Mouse (Mus musculus): ENCODE results near the gene 5730455P16Rik.
"Not testable (repeated sequence)": the region's sequence is repeated elsewhere in the genome, so short reads cannot be mapped to it uniquely, and the experiment has no call there.

5730455P16Rik gene

GRCm38 (mm10) chr11:80378452-80379068 is 726 bp upstream of the 5730455P16Rik start:
- not testable (repeated sequence) for DNase-seq

- no peak for DNase-seq
Measured at GRCm38 (mm10) chr11:80376651-80377050, 1.2 kb downstream of the 5730455P16Rik start.

GRCm38 (mm10) chr11:80368949-80369348 is 8.9 kb downstream of the 5730455P16Rik start:
- no peak for DNase-seq

GRCm38 (mm10) chr11:80354832-80355231 is 23.0 kb downstream of the 5730455P16Rik start:
- no peak for DNase-seq

GRCm38 (mm10) chr11:80351832-80352430 is 25.9 kb downstream of the 5730455P16Rik start:
- peak; percentile 33 for DNase-seq

- no peak for DNase-seq
Measured at GRCm38 (mm10) chr11:80342482-80342881, 35.4 kb downstream of the 5730455P16Rik start.

GRCm38 (mm10) chr11:80336351-80336730 is 41.5 kb downstream of the 5730455P16Rik start:
- DNase-seq, result no peak

GRCm38 (mm10) chr11:80335609-80336350 is 42.1 kb downstream of the 5730455P16Rik start:
- no peak for DNase-seq

- no peak for DNase-seq
Measured at GRCm38 (mm10) chr11:80332709-80333400, 45.0 kb downstream of the 5730455P16Rik start.

GRCm38 (mm10) chr11:80324636-80325035 is 53.2 kb downstream of the 5730455P16Rik start:
- DNase-seq, result no peak

- DNase-seq, result no peak
Measured at GRCm38 (mm10) chr11:80323255-80323654, 54.6 kb downstream of the 5730455P16Rik start.

GRCm38 (mm10) chr11:80315743-80316639 is 61.8 kb downstream of the 5730455P16Rik start:
- DNase-seq, result no peak

GRCm38 (mm10) chr11:80313944-80314343 is 63.9 kb downstream of the 5730455P16Rik start:
- DNase-seq, result no peak

- no peak for DNase-seq
Measured at GRCm38 (mm10) chr11:80313462-80313861, 64.4 kb downstream of the 5730455P16Rik start.

GRCm38 (mm10) chr11:80312565-80312964 is 65.3 kb downstream of the 5730455P16Rik start:
- no peak for DNase-seq

GRCm38 (mm10) chr11:80312049-80312448 is 65.8 kb downstream of the 5730455P16Rik start:
- no peak for DNase-seq

GRCm38 (mm10) chr11:80311271-80311670 is 66.6 kb downstream of the 5730455P16Rik start:
- DNase-seq, result no peak
